Mouse (Mus musculus) layer of hippocampus, adult 9-11 months (tissue): Measurements from ENCODE around the gene Aox1.

ENCODE experiments used
- DNase-seq: peaks from one replicate; pipeline ENCODE4 v3.0.0; 2022

Gene Aox1

DNA sequence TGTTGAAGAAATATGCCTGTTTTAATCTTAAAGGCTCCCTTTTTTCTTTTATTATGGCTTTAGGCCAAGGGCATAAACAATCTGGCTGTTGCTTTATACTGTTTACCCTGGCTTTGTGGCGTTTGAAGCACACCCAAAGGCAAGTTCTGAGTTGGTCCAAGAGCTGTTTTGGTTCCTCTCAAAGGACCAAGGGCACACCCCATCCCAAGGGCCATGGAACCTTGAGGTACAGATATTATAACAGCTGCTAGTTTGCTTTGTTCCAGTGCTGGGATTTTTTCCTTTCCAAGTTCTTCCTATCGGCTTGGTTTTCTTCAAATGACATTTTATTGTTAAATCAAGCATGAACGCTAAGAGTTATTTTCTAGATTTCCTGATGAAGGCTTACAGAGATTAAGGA, 35.9 kb downstream of the Aox1 start:
- no peak for DNase-seq

DNA sequence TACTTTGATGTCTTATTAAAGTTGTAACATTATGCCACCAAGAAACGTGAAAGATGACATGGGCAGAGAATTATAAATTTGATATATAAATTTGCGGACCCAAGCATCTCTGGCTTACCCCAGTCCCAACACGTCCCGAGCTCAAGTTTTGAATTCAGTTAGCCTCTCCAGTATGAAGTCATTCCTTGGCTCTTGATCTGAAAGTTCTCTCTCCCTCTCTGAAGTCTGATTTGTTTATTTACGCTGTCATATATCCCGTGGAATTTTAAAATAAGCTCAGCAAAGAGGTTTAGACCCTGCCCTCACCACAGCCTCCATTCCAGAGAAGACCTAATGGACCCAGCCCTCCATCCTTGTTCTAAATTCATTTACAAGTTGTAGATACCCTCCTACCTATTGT, 39.5 kb downstream of the Aox1 start:
- no peak for DNase-seq

DNA sequence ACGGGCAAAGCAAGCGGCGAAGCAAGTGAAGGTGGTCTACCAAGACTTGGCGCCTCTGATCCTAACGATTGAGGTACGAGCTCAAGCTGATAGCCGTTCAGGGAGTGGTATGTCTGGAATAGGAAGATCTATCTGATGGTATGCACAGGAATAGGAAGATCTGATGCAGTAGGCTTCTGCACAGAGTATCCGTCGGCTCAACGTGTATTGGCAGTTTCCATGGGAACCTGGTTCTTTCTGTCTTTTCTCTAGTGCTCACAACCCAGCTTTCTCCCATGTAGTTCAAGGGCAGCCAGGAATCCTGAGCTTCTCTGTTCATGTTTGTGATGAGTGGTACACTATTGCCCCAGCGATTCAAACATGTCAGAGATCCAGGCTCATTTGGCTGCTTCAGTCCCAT, 40.4 kb downstream of the Aox1 start:
- DNase-seq, result no peak

DNA sequence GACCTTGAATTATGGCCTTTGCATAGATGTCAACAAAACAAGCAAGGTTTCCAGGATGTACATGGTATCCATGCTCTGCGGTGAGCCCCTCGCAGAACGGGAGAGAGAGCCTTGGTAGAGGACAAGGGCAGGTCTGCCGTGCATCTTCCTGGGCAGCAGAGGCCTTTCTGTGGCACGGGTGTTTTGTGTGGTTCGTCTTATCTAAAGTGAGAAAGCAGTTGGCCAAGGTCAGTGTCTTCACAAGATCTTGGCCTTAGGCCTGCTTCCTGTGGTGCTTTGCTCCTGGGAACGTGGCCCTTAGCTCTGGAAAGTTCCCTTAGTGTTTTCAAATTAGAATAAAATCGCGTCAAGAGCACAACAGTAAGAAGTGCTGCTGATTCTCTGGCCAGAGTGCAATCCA, 41.3 kb downstream of the Aox1 start:
- DNase-seq, result no peak

DNA sequence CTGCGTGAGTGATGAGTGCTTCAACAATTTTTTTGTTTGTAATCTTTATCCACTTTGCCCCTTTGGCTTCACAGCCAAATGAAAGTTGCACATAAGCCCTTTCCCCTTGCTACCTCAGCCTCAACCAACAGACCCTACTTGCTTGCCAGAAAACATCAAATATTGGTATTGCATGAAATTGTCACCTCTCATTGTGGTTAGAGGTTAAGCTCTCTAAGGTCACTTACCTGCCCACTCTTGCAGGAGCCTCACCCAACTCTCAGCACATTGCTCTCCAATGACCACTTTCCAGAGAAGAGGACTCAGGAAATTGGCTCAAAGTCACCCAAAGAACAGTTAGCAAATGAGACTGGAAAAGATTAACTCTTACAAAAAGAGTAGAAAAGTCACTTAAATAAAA, 41.8 kb downstream of the Aox1 start:
- no peak for DNase-seq

DNA sequence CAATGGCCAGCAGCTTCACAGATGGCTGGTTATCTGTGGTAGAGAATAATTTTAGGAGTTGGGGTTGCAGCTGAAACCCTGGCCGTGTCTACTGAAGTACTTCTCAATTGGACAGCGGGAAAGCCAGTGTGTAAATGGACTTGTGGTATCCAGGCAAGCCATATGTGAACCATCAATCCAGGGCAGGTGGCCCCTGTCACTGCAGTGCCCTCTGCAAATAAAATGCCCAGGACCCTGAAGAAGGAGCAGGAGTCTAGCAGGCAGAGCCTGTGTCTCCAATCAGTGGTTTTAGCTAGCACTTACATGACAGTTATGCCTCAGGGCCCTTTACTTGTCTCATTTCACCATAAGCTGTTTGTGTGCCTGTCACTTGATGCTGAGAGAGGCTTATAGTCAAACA, 42.7 kb downstream of the Aox1 start:
- DNase-seq, result no peak

DNA sequence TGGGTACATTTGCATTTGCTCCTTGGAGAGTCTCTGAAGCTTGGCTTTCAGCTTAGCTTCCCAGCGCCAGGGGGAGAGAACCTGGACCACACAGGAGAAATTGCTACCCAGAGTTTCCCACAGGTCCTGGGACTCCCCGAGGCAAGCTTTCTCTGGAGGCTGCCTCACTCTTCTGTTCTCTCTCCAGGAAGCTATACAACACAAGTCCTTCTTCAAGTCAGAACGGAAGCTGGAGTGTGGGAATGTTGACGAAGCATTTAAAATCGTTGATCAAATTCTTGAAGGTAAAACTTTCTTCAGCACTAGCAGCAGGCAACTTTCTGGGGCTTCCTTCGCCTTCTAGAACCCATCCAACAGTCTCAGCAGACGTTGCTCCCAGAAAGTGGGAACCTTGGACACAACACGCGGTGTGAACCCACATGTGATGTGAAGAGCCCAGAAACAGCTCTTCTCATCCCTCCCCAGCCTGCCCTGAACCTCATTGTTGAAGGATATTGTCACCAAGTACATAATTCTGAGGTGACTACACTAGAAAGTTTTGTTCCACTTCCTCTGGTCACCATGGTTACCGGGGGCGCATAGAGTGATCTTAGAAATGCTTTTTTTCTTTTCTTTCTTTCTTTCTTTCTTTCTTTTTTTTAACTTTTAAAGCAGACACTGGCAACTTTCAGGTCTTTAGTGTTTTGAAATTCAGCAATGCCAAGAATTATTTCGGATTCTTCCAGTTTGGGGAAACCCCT, 43.4 kb downstream of the Aox1 start:
- no peak for DNase-seq

DNA sequence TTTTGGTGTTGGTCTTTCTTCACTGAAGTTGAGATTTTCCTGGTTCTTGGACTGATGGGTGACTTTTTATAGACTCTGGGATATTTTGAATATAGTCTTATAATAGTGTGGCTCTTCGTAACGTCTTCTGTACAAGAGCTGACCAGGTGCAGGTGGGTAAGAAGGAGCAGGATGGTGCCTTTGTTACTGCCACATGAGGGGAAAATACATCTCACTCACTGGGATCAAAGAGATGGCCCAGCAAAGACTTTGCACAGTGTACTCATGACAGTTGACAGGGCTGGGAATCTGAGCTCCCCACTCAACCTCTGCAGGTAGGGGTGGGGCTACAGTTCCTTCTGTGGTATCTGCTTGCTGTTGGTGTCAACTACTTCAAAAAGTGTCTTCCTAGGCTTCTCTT, 44.5 kb downstream of the Aox1 start:
- DNase-seq, result no peak

DNA sequence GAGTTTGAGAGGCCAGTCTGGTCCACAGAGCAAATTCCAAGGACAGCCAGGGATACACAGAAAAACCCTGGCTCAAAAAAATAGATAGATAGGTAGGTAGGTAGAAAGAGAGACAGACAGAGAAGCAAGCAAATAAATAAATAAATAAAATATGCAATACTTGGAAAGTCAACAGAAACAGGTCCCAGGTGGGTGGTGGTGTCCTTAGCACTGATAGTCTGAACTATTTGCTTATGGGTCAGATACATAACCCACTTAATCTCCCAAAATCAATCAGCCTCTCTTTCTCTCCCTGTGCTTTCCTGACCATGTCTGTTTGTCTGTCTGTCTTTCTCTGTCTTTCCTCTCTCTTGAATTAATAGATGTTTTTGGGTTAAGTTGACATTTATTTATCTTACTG, 48.2 kb downstream of the Aox1 start:
- no peak for DNase-seq

DNA sequence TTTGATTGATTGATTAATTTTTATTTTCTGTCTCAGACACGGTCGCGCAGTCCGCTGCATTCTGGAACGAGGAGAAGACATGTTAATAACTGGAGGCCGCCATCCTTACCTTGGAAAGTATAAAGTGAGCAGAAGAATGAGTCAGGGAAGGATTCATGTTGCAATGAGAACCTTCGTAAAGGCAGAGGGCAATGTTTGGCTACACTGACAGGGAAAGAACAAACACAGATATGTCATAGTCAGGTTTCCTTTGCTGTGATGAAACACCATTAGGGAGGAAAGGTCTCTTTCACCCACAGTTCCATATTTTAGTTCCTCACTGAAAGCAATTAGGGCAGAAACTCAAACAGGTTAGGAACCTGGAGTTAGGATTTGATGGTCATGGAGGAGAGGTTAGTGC, 48.7 kb downstream of the Aox1 start:
- no peak for DNase-seq

DNA sequence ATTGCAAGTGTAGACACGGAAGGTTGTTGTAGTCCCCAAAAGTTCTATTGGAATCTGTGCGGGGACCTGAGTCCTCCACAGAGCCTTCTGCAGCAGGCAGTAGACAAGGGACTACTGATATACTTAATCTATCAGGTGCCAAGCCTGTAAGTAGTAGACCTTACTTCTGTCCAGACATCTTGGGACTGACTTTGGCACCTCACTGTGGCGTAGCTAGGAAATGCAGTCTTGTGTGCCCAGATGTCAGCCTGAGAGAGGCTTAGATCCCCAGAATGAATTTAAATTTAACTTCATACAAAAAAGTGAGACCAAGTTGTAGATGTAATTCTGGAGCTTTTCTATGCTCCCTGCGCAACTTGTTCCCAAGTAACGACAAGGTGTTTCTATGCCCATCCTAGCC, 50.0 kb downstream of the Aox1 start:
- DNase-seq, result no peak

DNA sequence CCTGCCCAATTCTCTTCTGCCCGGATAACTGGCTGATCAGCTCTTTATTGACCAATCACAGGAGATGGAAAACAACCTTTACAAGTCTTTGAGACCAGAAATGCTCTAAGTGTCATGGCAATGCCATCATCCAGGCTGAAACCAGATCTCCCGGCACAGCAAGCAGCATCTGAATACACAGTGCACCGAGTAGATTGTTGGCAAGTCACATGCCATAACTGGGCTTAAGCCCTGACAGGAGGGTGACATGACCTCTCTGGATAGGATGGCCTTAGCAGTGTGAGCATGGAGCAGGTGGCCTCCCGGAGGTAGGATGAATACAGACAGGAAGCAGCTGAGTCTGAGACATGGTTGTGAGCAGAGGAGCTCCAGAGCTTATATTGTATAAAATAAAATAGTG, 50.7 kb downstream of the Aox1 start:
- no peak for DNase-seq

DNA sequence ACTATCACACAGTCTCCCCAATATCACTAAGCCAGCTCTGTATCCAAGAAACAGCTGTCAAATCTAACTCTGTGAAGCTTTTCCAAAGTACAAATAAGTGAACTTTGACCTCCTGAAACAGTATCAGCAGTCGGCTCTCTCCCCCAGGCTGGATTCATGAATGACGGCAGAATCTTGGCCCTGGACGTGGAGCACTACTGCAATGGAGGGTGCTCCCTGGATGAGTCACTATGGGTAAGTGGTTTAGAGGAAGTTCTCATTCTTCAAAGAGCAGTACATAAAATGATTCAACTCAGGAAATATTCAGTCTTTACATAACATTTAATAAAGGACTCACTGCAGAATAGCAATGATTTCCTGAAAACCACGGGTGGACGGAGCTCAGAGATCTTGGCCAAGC, 51.6 kb downstream of the Aox1 start:
- DNase-seq, result no peak

DNA sequence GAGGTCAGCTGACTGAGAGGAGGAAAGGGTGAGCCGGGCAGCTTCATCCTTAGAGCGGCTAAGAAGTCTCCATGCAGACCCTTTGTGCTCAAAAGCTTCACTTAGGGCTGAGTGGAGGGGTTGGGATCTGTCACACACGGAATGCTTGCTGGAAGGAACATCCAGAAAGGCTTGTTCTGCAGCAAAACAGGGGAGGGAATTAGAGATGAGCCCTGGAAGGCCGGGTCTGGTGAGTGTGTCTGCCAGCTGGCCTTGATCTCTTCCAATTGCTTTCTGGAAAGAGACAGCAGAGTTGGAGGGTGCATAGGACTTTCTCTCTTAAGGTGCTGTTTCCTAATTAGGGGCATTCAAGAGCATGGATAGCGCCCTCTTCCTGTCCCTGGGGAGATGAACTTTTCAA, 59.6 kb downstream of the Aox1 start:
- no peak for DNase-seq

DNA sequence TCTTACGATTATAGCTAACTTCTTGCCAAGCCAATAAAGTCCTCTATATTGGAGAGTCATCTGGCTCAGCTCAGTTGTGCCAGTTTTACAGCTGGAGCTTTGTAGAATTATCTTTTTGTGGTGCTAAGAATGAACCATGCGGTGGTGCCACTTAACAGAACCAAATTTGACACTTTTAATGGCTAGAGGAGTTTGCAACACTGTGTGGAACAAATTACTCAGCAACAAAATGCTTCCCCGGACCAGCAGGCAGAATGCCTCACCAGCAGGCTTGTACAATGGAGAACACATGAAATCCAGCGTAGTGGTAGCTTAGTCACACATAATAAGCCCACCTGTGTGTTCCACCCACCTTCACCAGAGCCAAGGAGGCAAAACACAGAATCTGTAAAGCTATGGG, 60.5 kb downstream of the Aox1 start:
- peak; percentile 35 for DNase-seq

DNA sequence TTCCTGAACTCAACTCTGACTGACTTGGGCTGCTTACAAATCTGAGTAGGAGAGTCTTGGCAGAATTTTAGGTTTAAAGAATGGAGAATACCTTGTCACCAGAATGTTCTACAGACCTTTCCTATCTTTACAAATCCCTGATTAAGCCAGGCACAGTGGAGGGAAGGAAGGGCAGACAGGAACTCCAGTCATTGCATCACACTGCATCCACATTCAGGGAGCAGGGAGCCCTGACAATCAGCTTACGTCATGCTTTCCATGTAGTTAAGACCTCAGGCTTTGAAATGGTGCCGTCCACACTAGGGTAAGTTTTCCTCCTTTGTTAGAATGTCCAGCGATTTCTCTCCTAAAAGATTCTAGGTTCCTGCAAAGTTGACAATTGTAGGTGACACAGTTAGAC, 61.5 kb downstream of the Aox1 start:
- DNase-seq, result no peak

DNA sequence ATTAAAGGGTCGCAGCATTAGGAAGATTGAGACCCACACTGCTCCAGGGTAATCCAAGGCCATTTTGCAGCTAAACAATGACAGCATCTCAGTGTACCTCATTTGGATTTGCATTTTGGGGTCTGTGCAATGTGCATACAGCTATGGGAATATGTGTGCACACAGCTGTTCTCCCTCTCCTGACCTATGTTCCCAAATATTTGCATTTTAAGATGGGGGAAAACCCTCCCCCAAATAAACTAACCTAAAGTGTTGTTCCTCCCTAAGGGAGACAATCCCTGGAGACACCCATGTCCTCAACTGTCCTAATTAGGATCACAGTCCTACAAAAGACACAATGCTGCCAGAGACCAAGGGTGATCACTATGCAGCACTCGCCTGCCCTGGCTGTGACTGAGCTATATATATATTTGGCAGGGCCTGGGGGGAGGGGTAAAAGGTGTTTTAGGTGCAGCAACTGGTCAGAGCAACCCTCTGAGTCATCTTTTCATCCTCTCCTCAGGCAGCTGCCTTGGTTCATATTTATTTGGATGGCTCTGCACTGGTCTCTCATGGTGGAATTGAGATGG, 62.3 kb downstream of the Aox1 start:
- DNase-seq, result no peak

DNA sequence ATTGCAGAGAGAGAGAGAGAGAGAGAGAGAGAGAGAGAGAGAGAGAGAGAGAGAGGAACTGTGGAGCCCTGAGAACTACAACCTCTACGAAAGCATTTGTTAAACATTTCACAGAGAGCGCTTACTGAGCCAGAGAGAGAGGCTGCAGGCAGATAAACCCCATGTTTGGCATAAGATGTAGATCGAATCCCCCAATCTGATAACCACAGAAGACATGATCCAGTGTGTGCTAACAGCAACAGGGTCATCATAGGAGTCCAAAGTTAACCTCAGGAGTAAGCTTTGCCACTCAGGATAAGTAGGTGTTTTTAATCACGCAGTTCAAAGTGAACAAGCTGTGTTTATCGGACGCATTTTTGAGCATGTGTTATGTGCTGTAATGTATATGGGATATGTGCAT, 67.6 kb downstream of the Aox1 start:
- DNase-seq, result no peak

DNA sequence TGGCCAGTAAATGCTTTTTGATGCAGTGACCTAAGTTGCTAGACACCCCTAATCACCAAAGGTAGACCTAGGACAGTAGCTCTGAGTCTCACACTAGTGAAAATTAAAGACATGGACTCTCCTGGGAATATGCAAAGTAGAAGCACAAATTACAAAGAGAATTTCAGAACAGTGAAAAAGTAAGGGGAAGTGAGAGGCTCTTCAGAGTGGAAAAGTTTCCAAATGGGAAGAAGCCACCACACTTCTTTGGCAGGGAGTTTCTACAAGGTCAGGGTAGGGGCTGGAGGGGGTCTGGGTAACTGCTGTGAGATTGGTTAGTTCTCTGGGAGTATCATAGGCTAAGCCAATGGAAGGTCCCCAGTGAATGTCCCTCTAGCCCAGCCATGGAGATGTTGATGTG, 69.4 kb downstream of the Aox1 start:
- DNase-seq, result no peak

DNA sequence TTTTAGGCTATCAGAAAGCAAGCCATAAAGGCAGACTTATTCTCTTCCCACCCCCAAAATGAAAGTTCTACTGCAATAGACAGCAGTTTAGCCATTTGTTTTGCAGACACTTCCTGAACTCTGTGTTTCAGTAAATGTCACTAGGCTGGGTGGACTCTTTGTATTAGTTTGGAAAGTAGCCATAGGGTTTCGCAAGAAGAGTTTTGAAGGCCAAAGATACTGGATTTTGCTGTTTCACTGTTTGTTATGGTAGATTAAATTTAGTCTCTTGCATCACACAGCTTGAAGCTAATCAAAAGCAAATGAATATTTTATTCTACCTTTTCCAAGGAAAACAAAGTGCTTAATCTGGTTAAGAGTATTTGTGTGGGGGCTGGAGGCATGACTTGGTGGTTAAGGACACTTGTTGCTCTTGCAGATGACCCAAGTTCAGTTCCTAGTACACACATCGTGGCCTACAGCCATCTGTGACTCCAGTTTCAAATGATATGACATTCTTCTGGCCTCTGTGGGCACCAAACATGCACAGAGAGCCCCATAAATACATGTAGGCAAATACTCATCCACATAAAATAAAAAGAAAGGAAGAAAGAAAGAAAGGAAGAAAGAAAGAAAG, 71.9 kb downstream of the Aox1 start:
- DNase-seq, result no peak

DNA sequence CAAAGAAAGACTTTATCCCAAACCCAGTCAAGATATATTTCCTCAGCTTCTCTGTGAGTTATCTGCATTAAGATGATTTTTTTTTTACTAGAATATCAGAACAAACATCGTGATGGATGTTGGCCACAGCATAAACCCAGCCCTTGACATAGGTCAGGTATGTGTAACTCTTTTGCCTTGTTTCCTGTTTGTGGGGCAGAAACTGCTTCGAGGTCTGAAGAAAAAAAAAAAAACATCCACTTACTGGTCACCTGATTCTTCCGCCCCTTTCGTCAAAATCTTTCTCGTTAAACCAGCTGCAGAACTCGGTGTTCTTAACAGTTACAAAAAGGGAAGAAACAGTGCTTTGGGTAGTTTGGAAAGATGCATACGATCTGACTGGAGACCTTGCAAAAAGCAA, 72.8 kb downstream of the Aox1 start:
- no peak for DNase-seq

DNA sequence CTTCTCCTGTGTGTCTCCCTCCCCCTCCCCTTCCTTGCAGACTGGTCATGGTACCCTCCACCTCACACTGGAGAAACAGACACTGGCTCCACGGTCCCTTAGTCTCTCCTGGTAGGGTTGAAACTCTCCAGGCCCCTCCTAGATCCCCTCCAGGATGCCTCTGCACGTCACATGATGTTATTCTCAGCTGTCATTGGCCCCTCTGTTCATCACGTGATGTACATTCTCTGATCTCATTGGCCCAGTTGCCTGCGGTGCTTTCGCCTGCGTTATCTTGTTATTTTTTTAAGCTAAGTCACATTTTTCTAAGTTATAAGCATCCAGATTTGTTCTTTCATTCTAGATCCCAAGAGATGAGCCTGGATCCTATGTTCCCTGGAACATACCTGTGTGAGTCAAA, 76.0 kb downstream of the Aox1 start:
- DNase-seq, result no peak

DNA sequence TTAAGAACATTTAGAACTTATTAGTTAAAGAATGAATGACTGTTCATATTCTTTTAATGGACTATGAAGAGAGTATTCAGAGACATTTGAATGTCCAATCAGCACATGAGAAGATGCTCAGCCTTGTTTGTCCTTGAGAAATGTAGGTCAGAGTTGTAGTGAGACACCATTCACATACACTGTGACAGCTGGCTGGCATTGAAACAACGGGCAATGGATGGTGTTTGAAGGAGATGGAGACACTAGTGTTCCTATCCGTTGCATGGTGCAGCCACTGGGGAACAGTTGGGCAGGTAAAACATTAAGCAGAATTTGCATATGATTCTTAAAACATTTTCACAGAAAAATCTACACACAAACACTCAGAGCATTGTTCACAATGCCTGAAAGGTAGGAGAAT, 77.3 kb downstream of the Aox1 start:
- DNase-seq, result no peak

DNA sequence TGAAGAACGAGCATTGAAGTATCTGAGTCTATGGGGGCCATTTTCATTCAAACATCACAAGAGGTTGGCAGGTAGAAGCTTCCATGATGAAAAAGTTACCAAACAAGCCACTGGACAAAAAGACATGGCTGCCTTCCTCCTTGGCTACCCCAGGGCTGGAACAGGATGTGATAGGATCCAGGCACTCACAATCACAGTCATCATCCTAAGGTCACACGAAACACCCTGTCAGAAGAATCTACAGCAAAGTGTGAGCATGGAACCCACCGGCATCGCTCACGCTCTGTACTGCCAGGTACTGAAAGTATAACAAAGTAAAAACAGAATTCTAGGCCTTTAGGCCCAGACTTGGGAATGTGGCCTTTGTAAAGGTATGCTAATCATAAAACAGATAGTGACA, 80.5 kb downstream of the Aox1 start:
- DNase-seq, result no peak

DNA sequence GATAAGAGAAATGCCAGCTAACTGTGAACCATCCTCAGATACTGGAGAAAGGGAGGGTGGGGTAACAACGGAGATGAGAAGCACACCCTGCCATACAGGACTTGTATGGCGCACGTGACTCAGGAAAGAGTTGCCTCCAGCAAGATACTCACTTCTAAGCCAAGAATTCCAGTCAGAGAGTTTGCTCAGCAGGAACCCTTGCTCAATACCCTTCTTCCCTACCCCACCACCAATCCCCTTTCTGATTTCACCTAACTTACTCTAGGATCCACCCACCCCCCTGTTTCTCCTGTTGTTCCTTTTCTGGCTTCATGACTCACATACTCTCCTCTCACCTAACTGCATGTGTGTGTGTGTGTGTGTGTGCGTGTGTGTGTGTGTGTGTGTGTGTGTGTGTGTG, 81.6 kb downstream of the Aox1 start:
- DNase-seq, result no peak
